Mouse (Mus musculus): Measurements from ENCODE around the gene Ccdc158. TPM values are rescaled to one million over a fixed set of nuclear protein-coding genes. Genes with fewer than 3 reads are reported as not detected.

The Ccdc158 gene
- polyA plus RNA-seq, 1 experiment from 2014 or later, result 0.63 TPM

- Histone ChIP-seq H3K36me3 (ENCODE audit: control insufficient read depth, insufficient read depth, low read length) (no peaks in the 10 kb centered on the region), H3K27me3 (ENCODE audit: control insufficient read depth, insufficient read depth, low read depth, low read length) (no peaks in the 10 kb centered on the region), H3K9ac (ENCODE audit: low read depth, low read length) (no peak overlapping the region), H3K4me3 (ENCODE audit: low read depth, low read length) (no peak overlapping the region), H3K27ac (ENCODE audit: low read length) (no peak overlapping the region), H3K4me1 (ENCODE audit: control insufficient read depth, insufficient read depth, low read length) (peaks cover 9% of the 10 kb centered on the region; the same call in 1 of the 2 replicates), H3K9me3 (replicated peaks; ENCODE audit: control insufficient read depth, low read length, poor library complexity, severe bottlenecking) (peaks cover 2% of the 10 kb centered on the region; the same call in 1 of the 2 replicates), H3K4me2 (ENCODE audit: low read length) (no peak overlapping the region)
- ATAC-seq, result no peak
- 85% methylated on average over 10 of the region's 10 CpGs for WGBS
Observed at GRCm38 (mm10) chr5:92681861-92682260, 6.8 kb upstream of the Ccdc158 start.

DNA sequence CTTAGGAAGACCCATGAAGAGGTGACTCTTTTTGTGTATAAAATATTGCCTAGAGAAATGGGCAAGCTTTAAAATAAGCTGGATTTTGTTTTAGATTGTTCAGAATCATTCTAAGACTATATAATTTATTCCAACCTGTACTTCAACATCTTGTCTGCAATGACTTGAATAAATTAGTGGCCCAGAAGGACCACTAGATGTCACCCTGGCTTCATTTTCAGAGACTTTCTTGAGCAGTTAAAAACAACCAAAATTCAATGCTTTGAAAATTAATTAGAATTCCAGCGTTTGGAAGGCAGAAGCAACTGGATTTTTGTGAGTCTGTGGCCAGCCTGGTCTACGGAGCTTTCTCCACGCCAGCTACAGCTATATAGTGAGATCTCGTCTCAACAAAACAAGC is 4.4 kb upstream of the Ccdc158 start:
- Histone ChIP-seq H3K4me1 (ENCODE audit: control insufficient read depth, insufficient read depth, low read length) (peaks cover 18% of the 10 kb centered on the region), H3K27me3 (ENCODE audit: control insufficient read depth, insufficient read depth, low read depth, low read length) (no peaks in the 10 kb centered on the region), H3K27ac (ENCODE audit: low read length) (no peak overlapping the region), H3K4me2 (ENCODE audit: low read length) (peak overlapping the region; percentile 29; the same call in 1 of the 2 replicates), H3K36me3 (ENCODE audit: control insufficient read depth, insufficient read depth, low read length) (no peaks in the 10 kb centered on the region), H3K9ac (ENCODE audit: low read depth, low read length) (no peak overlapping the region), H3K9me3 (replicated peaks; ENCODE audit: control insufficient read depth, low read length, poor library complexity, severe bottlenecking) (no peaks in the 10 kb centered on the region), H3K4me3 (ENCODE audit: low read depth, low read length) (no peak overlapping the region)
- 22% methylated on average over 4 of the region's 4 CpGs for WGBS
- no peak for ATAC-seq

DNA sequence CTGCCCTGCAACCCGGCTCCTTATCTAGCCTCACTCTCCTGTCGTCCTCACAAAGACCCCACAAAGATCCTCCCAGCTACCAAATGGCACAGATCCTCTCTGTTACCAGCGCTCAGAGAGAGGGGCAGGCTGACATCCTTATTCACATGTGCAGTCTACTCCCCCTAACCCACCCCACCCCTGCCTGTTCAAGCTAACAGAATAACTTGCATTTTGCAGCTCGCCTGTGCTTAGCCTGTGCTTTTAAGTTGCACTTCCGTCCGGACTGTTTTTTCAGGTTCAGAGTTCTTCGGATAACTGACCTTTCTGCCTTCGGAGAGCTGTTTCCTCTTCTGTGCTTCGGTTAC is 476 bp upstream of the Ccdc158 start:
- Histone ChIP-seq H3K27me3 (ENCODE audit: control insufficient read depth, insufficient read depth, low read depth, low read length) (no peaks in the 10 kb centered on the region), H3K4me3 (ENCODE audit: low read depth, low read length) (peak overlapping the region; percentile 53), H3K4me1 (ENCODE audit: control insufficient read depth, insufficient read depth, low read length) (peaks cover 12% of the 10 kb centered on the region), H3K4me2 (ENCODE audit: low read length) (peak overlapping the region; percentile 88), H3K9me3 (replicated peaks; ENCODE audit: control insufficient read depth, low read length, poor library complexity, severe bottlenecking) (no peaks in the 10 kb centered on the region), H3K27ac (ENCODE audit: low read length) (no peak overlapping the region), H3K9ac (ENCODE audit: low read depth, low read length) (peak overlapping the region; percentile 58), H3K36me3 (ENCODE audit: control insufficient read depth, insufficient read depth, low read length) (no peaks in the 10 kb centered on the region)
- WGBS, result 0% methylated on average over 9 of the region's 9 CpGs
- ATAC-seq, result no peak; the same call in 1 of the 2 replicates

DNA sequence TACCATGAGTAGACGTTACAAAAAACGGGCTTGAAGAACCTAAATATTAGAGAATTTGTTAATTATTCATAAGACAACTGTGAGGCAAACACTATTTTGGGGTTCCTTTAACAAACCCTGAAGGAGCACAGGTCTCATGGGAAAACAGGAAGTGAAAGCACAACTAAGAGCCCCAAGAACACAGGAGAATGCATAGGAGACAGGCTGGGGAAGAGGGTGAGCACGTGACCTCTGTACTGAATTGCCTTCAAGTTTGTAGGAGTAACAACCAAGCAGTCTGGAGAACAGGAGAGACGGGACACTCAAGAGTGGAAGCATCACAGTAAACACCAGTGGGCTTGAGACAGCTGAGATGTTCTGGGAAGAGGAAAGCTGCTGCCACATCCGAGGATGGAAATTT is 8.2 kb downstream of the Ccdc158 start:
- Histone ChIP-seq H3K9ac (ENCODE audit: low read depth, low read length) (no peak overlapping the region), H3K9me3 (replicated peaks; ENCODE audit: control insufficient read depth, low read length, poor library complexity, severe bottlenecking) (no peaks in the 10 kb centered on the region), H3K36me3 (ENCODE audit: control insufficient read depth, insufficient read depth, low read length) (no peaks in the 10 kb centered on the region), H3K4me3 (ENCODE audit: low read depth, low read length) (no peak overlapping the region), H3K4me1 (ENCODE audit: control insufficient read depth, insufficient read depth, low read length) (no peaks in the 10 kb centered on the region), H3K27ac (ENCODE audit: low read length) (no peak overlapping the region), H3K4me2 (ENCODE audit: low read length) (no peak overlapping the region), H3K27me3 (ENCODE audit: control insufficient read depth, insufficient read depth, low read depth, low read length) (no peaks in the 10 kb centered on the region)
- WGBS, result 87% methylated on average over 5 of the region's 5 CpGs
- no peak for ATAC-seq

DNA sequence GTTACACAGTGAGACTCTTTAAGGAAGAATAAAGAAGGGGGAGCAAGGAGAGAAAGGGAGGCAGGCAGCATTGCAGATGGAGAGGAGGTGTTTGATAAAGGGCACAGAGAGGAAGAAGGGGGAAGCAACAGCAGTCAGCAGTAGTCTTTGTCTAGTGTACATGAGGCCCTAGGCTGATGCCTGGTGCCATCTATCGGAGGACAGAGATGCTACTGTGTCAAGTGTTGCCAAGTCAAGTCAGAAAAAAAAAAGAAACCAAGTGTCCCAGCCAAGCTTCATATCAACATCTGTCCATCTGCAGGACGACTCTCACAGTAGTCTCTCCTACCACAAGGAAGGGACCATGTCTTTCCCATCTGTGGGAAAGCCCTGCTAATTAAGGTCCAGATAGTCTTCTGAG is 10.8 kb downstream of the Ccdc158 start:
- Histone ChIP-seq H3K27me3 (ENCODE audit: control insufficient read depth, insufficient read depth, low read depth, low read length) (no peaks in the 10 kb centered on the region), H3K4me3 (ENCODE audit: low read depth, low read length) (no peak overlapping the region), H3K9me3 (replicated peaks; ENCODE audit: control insufficient read depth, low read length, poor library complexity, severe bottlenecking) (no peaks in the 10 kb centered on the region), H3K4me2 (ENCODE audit: low read length) (no peak overlapping the region), H3K9ac (ENCODE audit: low read depth, low read length) (no peak overlapping the region), H3K36me3 (ENCODE audit: control insufficient read depth, insufficient read depth, low read length) (no peaks in the 10 kb centered on the region), H3K27ac (ENCODE audit: low read length) (no peak overlapping the region), H3K4me1 (ENCODE audit: control insufficient read depth, insufficient read depth, low read length) (no peaks in the 10 kb centered on the region)
- ATAC-seq, result no peak
- WGBS, result 77% methylated on average over 2 of the region's 2 CpGs

DNA sequence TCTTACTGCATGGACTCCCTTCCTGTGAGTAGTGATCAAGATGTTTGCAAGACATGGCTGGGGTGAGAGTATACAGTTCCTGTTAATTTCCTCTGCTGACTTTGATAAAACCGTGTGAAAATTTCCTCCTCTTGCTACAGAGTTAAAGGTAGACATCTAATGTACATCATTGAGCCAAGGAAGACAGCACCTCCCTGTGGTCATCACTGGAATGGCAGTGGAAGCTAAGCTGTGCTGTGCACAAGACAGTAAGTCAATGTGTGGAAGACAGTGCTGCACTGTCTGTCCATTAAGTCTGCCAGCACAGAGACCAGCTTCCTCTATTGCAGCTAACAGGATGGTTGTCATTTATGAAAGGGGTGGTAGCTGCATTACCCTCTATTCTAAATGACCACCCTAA is 18.8 kb downstream of the Ccdc158 start:
- Histone ChIP-seq H3K4me2 (ENCODE audit: low read length) (no peak overlapping the region), H3K27ac (ENCODE audit: low read length) (no peak overlapping the region), H3K9me3 (replicated peaks; ENCODE audit: control insufficient read depth, low read length, poor library complexity, severe bottlenecking) (no peaks in the 10 kb centered on the region), H3K9ac (ENCODE audit: low read depth, low read length) (no peak overlapping the region), H3K36me3 (ENCODE audit: control insufficient read depth, insufficient read depth, low read length) (no peaks in the 10 kb centered on the region), H3K27me3 (ENCODE audit: control insufficient read depth, insufficient read depth, low read depth, low read length) (no peaks in the 10 kb centered on the region), H3K4me1 (ENCODE audit: control insufficient read depth, insufficient read depth, low read length) (no peaks in the 10 kb centered on the region), H3K4me3 (ENCODE audit: low read depth, low read length) (no peak overlapping the region)
- no peak for ATAC-seq
- 26% methylated on average over 1 of the region's 1 CpGs for WGBS

DNA sequence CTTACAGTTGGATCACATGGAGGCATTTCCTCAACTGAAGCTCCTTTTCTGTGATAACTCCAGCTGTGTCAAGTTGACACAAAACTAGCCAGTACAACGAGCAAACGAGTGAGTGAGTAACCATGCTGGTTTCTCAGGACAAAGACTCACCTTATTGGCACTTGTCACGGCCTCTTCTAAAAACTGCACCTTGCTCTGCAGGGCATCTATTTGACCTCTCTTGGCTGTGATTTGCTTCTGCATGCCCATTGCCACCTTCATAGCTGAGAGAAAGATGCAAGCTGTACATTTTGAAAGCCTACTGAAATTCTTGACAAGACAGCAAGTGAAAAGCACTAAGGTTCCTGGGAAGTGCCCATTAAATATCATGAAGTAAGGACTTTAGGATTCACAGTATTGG is 34.2 kb downstream of the Ccdc158 start:
- Histone ChIP-seq H3K4me3 (ENCODE audit: low read depth, low read length) (no peak overlapping the region), H3K4me1 (ENCODE audit: control insufficient read depth, insufficient read depth, low read length) (no peaks in the 10 kb centered on the region), H3K27me3 (ENCODE audit: control insufficient read depth, insufficient read depth, low read depth, low read length) (no peaks in the 10 kb centered on the region), H3K36me3 (ENCODE audit: control insufficient read depth, insufficient read depth, low read length) (no peaks in the 10 kb centered on the region), H3K9ac (ENCODE audit: low read depth, low read length) (no peak overlapping the region), H3K4me2 (ENCODE audit: low read length) (no peak overlapping the region), H3K27ac (ENCODE audit: low read length) (no peak overlapping the region), H3K9me3 (replicated peaks; ENCODE audit: control insufficient read depth, low read length, poor library complexity, severe bottlenecking) (no peaks in the 10 kb centered on the region)
- ATAC-seq, result no peak
- 80% methylated on average over 3 of the region's 3 CpGs for WGBS

GRCm38 (mm10) chr5:92635891-92636290 is 39.2 kb downstream of the Ccdc158 start:
- no peaks in the 10 kb centered on the region for H3K9me3 ChIP-seq (replicated peaks; ENCODE audit: control insufficient read depth, low read length, poor library complexity, severe bottlenecking)
- no peaks in the 10 kb centered on the region for H3K4me1 ChIP-seq (ENCODE audit: control insufficient read depth, insufficient read depth, low read length)
- H3K27me3 ChIP-seq (ENCODE audit: control insufficient read depth, insufficient read depth, low read depth, low read length), result no peaks in the 10 kb centered on the region
- H3K4me3 ChIP-seq (ENCODE audit: low read depth, low read length), result no peak overlapping the region
- no peak for ATAC-seq
- H3K4me2 ChIP-seq (ENCODE audit: low read length), result no peak overlapping the region
- no peak overlapping the region for H3K27ac ChIP-seq (ENCODE audit: low read length)
- no peaks in the 10 kb centered on the region for H3K36me3 ChIP-seq (ENCODE audit: control insufficient read depth, insufficient read depth, low read length)
- no peak overlapping the region for H3K9ac ChIP-seq (ENCODE audit: low read depth, low read length)
- 89% methylated on average over 5 of the region's 5 CpGs for WGBS

- no peak overlapping the region for H3K4me3 ChIP-seq (ENCODE audit: low read depth, low read length)
- ATAC-seq, result no peak
- H3K4me2 ChIP-seq (ENCODE audit: low read length), result no peak overlapping the region
- H3K4me1 ChIP-seq (ENCODE audit: control insufficient read depth, insufficient read depth, low read length), result no peaks in the 10 kb centered on the region
- H3K9me3 ChIP-seq (replicated peaks; ENCODE audit: control insufficient read depth, low read length, poor library complexity, severe bottlenecking), result no peaks in the 10 kb centered on the region
- no peak overlapping the region for H3K27ac ChIP-seq (ENCODE audit: low read length)
- H3K9ac ChIP-seq (ENCODE audit: low read depth, low read length), result no peak overlapping the region
- no peaks in the 10 kb centered on the region for H3K27me3 ChIP-seq (ENCODE audit: control insufficient read depth, insufficient read depth, low read depth, low read length)
- 79% methylated on average over 3 of the region's 3 CpGs for WGBS
- no peaks in the 10 kb centered on the region for H3K36me3 ChIP-seq (ENCODE audit: control insufficient read depth, insufficient read depth, low read length)
Observed at GRCm38 (mm10) chr5:92634916-92635315, 40.2 kb downstream of the Ccdc158 start.

- no peak for ATAC-seq
- Histone ChIP-seq H3K9me3 (replicated peaks; ENCODE audit: control insufficient read depth, low read length, poor library complexity, severe bottlenecking) (no peaks in the 10 kb centered on the region), H3K27ac (ENCODE audit: low read length) (no peak overlapping the region), H3K9ac (ENCODE audit: low read depth, low read length) (no peak overlapping the region), H3K36me3 (ENCODE audit: control insufficient read depth, insufficient read depth, low read length) (no peaks in the 10 kb centered on the region), H3K4me1 (ENCODE audit: control insufficient read depth, insufficient read depth, low read length) (no peaks in the 10 kb centered on the region), H3K27me3 (ENCODE audit: control insufficient read depth, insufficient read depth, low read depth, low read length) (no peaks in the 10 kb centered on the region), H3K4me3 (ENCODE audit: low read depth, low read length) (no peak overlapping the region), H3K4me2 (ENCODE audit: low read length) (no peak overlapping the region)
- 65% methylated on average over 4 of the region's 4 CpGs for WGBS
Observed at GRCm38 (mm10) chr5:92633526-92633925, 41.5 kb downstream of the Ccdc158 start.

Data from midbrain, embryonic 16.5 days (tissue).